Mouse (Mus musculus): Measurements from ENCODE around the gene Tspan15.

Gene Tspan15

GRCm38 (mm10) chr10:62230708-62231394, at the start of gene Tspan15:
TSS of gene Tspan15 (minus strand) at chr10:62231251.
- DNase-seq (ENCODE audit: low spot score) = no peak

- DNase-seq (ENCODE audit: low spot score) = no peak
These were observed 48.6 kb upstream of the Tspan15 start for GRCm38 (mm10) chr10:62279671-62280070.

- no peak for DNase-seq (ENCODE audit: low spot score)
These were observed 48.0 kb upstream of the Tspan15 start for GRCm38 (mm10) chr10:62279066-62279465.

GRCm38 (mm10) chr10:62277499-62278293, 46.6 kb upstream of the Tspan15 start:
- DNase-seq (ENCODE audit: low spot score) = no peak

- peak; percentile 85 for DNase-seq (ENCODE audit: low spot score)
These were observed 44.2 kb upstream of the Tspan15 start for GRCm38 (mm10) chr10:62275235-62275634.

- DNase-seq (ENCODE audit: low spot score) = no peak
These were observed 38.2 kb upstream of the Tspan15 start for GRCm38 (mm10) chr10:62269278-62269677.

- no peak for DNase-seq (ENCODE audit: low spot score)
These were observed 33.2 kb upstream of the Tspan15 start for GRCm38 (mm10) chr10:62264299-62264698.

- peak; percentile 64 for DNase-seq (ENCODE audit: low spot score)
These were observed 30.2 kb upstream of the Tspan15 start for GRCm38 (mm10) chr10:62261115-62261886.

- no peak for DNase-seq (ENCODE audit: low spot score)
These were observed 27.2 kb upstream of the Tspan15 start for GRCm38 (mm10) chr10:62258298-62258697.

- DNase-seq (ENCODE audit: low spot score) = no peak
These were observed 21.6 kb upstream of the Tspan15 start for GRCm38 (mm10) chr10:62252496-62253235.

- DNase-seq (ENCODE audit: low spot score) = no peak
These were observed 21.0 kb upstream of the Tspan15 start, which contains the start of gene Tacr2 for GRCm38 (mm10) chr10:62252000-62252488. TSS of gene Tacr2 (plus strand) at chr10:62252438.

GRCm38 (mm10) chr10:62247815-62248214, 16.8 kb upstream of the Tspan15 start:
- no peak for DNase-seq (ENCODE audit: low spot score)

- DNase-seq (ENCODE audit: low spot score) = no peak
These were observed 16.1 kb upstream of the Tspan15 start for GRCm38 (mm10) chr10:62247156-62247555.

- DNase-seq (ENCODE audit: low spot score) = peak; percentile 20
These were observed 13.0 kb upstream of the Tspan15 start for GRCm38 (mm10) chr10:62244067-62244466.

GRCm38 (mm10) chr10:62242896-62243295, 11.8 kb upstream of the Tspan15 start:
- DNase-seq (ENCODE audit: low spot score) = peak; percentile 5

GRCm38 (mm10) chr10:62242358-62242757, 11.3 kb upstream of the Tspan15 start:
- no peak for DNase-seq (ENCODE audit: low spot score)

- DNase-seq (ENCODE audit: low spot score) = no peak
These were observed 8.2 kb upstream of the Tspan15 start for GRCm38 (mm10) chr10:62239270-62239669.

GRCm38 (mm10) chr10:62238688-62239087, 7.6 kb upstream of the Tspan15 start:
- DNase-seq (ENCODE audit: low spot score) = no peak

- no peak for DNase-seq (ENCODE audit: low spot score)
These were observed 6.2 kb upstream of the Tspan15 start for GRCm38 (mm10) chr10:62237205-62237604.

- DNase-seq (ENCODE audit: low spot score) = no peak
These were observed 5.1 kb upstream of the Tspan15 start for GRCm38 (mm10) chr10:62236165-62236564.

GRCm38 (mm10) chr10:62231811-62232210, 760 bp upstream of the Tspan15 start:
- no peak for DNase-seq (ENCODE audit: low spot score)

- DNase-seq (ENCODE audit: low spot score) = no peak
These were observed 313 bp upstream of the Tspan15 start for GRCm38 (mm10) chr10:62231395-62231732.
